Mouse (Mus musculus) heart, adult 11 months (tissue): Measurements from ENCODE around the gene Scarf2.
A peak's percentile ranks its signal among the peaks of the same experiment; 100 is the strongest.

Experiments
- DNase-seq: peaks from one replicate; pipeline ENCODE4 v3.0.0; 2022

Scarf2 gene

DNA sequence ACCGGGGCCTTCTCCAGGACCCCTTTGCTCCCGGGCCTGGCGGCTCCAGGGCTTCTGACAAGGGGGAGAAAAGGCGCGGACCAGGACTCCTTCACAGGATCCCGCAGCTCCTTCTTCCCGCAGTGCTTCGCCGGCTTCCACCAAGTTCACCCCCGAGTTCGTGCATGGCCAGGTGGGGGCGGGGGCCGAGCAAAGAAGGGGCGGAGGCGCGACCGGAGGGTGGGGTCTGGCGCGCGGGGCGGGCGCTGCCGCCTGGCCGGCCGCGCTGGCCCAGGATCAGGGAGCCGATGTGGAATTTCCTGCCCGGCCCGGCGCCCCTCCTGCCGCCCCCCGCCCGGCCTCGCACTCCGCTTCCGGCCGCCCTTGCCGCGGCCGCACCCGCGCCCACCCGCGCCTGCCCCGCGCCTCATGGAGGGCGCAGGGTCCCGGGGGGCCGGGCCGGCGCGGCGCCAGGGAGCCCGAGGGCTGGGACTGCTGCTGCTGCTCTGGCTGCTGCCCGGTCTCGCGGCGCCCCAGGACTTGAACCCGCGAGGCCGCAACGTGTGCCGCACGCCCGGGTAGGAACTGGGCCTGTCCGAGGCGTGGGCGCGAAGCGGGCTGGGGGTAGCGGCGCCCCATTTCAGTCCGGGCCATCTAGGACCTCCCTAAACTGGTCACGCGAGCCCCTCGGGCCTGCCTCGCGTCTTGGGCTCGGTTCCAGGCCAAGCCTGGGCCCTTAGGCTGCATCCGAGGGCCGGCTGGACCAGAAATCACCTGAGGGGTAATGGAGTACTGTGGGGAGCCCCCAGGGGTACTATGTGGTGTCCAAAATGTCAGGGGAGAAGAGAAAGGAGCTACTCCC is at the start of gene Scarf2:
Scarf2 (plus strand) TSS at position 312 of the 841 bp plus-strand sequence.
- DNase-seq: peak; percentile 97

DNA sequence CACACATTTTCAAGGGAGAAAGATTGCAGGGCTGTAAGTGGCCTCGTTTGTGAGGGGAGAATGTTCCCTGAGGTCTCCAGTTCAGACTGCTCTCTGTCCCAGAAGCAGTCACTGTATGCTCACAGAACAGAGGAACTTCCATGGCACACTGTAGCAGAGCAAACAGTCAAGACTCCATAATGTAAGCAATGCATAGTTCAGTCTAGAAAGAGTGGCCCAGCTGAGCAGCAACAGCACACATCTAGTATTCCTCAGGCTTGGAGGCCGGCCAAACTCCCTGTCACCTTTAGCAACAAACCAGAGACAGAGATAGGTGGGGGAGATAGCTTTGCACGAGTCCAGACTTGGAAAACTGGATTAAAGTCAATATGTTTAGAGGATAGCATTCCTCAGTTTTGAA is 44.1 kb upstream of the Scarf2 start:
- peak; percentile 68 for DNase-seq

DNA sequence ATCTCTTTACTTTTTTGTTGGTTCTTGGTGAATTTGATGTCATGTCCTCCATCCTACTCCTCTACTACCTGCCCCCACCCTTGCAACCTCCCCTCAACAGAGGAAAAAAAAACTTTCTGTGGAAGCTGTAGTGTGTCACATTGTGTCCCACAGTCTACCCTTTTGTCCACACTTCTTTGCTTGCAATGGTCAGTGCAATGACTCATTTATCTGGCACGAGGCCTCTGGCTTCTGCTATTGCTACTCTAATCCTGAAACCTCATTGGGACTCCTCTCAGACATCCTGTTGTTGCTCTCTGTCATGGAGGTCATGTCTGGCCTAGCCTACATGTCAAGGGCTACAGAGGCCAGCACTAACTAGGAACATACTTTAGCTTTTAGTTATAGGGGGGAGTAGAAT is 43.4 kb upstream of the Scarf2 start:
- peak; percentile 93 for DNase-seq

GRCm38 (mm10) chr16:17757756-17758155 is 39.3 kb upstream of the Scarf2 start:
- DNase-seq: peak; percentile 78

- peak; percentile 71 for DNase-seq
These were observed 38.2 kb upstream of the Scarf2 start for GRCm38 (mm10) chr16:17758902-17759301.

- DNase-seq: peak; percentile 99
These were observed 37.7 kb upstream of the Scarf2 start, which contains the start of gene Klhl22 for GRCm38 (mm10) chr16:17759344-17759773. TSS of gene Klhl22 (plus strand) at chr16:17759618.

DNA sequence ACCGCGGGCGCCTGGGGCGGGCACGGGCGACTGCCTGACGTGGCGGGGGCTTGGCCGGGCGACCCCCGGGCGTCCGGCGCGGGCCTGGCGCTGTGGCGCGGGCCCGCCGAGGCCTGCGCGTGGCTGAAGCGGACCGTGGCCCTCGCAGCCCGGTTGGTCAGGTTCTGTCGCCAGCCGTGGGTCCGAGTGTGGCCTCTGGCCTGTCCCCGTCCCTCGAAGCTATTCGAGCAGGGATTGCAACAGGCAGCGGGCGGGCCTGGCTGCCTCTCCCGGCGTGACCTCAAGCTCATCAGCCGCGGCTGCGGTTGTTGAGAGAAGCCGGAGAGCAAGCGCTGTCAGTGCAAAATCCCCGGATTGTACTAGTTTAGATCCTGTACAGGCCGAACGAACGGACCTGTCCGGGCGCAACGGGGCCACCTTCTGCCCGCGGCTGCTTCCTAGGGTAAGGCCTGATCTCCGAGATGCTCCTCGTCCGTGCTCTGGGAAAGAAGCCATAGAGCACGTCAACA is 37.2 kb upstream of the Scarf2 start:
- peak; percentile 94 for DNase-seq

- DNase-seq: peak; percentile 90
These were observed 36.4 kb upstream of the Scarf2 start for GRCm38 (mm10) chr16:17760657-17761056.

GRCm38 (mm10) chr16:17761074-17761473 is 36.0 kb upstream of the Scarf2 start:
- peak; percentile 74 for DNase-seq

DNA sequence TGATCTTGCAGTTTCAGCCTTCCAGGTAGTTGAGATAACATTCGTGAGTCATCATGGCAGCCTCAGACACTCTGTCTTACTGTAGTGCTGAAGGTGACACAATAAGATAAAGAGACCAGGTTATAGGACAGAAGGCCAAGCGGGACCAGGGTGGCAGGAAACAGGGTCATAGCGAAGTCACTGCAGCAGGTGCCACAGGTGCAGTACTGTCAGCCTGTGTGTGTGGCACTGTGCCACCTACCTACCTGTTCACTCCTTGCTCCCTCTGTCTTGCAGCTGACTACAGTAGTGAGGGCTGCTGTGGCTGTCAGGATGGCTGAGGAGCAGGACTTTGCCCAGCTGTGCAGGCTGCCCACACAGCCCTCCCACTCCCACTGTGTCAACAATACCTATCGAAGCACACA is 33.0 kb upstream of the Scarf2 start:
- DNase-seq: peak; percentile 70

DNA sequence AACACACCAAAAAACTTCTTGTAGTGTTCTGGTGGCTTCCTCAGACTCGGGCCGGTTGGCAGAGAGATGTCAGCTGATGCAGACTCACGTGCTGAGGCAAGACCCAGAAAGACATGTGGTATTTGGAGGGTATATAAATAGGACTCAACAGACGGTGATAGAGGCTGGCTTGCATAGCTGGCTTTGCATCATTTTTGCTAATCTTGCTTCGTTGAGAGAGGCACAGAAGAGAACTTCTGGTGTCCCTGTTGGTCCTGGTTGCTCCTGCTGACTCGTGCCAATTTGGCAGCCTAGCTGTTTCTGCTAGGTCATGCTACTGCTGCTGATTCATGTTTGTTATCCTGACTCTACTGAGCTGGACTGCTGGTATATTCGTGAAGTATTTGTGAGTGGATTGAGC is 28.2 kb upstream of the Scarf2 start:
- DNase-seq: peak; percentile 97

GRCm38 (mm10) chr16:17771117-17771865 is 25.8 kb upstream of the Scarf2 start:
- peak; percentile 90 for DNase-seq

DNA sequence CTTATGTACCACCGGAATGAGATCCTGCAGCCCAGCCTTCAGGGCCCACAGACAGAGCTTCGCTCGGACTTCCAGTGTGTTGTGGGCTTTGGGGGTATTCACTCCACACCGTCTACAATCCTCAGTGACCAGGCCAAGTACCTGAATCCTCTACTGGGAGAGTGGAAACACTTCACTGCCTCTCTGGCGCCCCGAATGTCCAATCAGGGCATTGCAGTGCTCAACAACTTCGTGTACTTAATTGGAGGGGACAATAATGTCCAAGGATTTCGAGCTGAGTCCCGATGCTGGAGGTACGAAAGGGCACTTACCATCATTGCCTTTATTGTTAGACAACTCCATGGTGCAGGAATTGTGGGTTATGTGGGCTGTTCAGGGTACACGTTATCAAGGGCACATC is 20.3 kb upstream of the Scarf2 start:
- peak; percentile 85 for DNase-seq

DNA sequence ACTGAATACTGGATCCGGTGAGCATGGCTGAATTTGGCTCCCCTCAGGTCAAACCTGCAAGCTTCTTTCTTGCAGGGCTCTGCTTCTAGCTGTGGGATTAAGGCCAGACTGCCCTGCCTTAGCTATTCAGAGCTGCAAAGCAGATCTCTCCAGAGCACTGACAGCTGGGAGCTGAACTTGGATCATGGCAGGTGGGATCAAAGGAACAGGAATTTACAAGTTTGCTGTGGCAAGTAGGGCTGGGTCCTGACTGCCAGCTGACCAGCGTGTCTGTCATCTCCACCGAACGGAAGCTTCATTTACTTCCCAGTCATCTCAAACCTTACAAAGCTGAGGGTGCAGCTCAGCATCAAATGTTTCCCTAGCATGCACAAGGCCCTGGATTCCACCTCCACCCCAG is 18.9 kb upstream of the Scarf2 start:
- DNase-seq: peak; percentile 79

DNA sequence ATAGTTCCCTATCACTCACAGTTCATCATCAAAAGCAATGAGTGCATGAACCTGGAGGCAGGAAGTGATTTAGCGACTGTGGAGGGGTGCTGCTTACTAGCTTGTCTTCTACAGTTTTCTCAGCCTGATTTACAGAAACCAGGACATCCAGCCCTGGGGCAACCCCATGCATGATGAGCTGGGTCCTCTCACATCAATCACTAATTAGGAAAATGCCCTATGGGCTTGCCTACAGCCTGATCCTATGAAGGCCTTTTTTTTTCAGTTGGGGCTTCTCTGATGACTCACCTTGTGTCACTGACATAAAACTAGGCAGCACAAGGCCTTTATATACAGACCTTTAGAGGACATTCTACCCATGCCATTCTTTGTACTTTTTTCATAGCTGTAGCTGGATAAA is 17.4 kb upstream of the Scarf2 start:
- DNase-seq: peak; percentile 61

DNA sequence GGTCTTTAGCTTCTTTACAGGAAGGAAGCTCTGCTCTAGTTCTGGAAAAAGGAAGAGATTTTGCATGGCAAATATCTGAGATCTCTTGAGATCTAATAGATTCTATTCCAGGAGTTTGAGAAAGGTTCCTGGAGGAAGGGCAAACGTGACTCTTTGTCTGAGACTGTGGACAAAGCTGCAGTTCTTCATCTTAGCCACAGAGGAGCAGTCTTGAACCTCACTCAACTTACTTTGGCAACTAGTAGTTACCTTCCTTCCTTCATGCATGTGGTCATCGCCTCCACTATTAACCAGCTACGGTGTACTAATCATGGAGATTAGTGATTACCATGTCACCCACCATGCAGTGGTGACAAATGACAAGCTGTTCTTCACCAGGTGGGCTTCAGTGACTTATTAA is 11.7 kb upstream of the Scarf2 start:
- DNase-seq: peak; percentile 49

DNA sequence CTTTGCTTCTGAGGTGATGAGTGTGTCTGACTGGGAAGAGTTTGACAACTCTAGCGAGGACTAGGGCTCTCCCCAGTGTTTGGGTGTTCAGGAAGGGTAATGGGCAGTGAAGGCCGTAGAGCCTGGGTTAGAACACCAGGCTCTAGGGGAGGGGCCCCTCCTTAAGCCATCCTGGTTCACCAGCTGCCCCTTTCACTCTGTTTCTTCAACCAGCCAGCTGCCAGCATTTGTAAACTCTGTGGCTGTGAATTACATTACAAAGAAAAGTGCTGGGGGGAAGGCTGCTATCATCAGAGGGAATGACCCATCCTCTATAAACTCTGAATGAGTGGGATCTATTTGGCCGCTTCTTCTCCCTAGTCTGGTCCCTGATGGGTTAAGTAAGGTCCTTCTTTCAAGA is 4.4 kb upstream of the Scarf2 start:
- DNase-seq: no peak

- peak; percentile 90 for DNase-seq
These were observed 3.0 kb upstream of the Scarf2 start for GRCm38 (mm10) chr16:17794047-17794446.

DNA sequence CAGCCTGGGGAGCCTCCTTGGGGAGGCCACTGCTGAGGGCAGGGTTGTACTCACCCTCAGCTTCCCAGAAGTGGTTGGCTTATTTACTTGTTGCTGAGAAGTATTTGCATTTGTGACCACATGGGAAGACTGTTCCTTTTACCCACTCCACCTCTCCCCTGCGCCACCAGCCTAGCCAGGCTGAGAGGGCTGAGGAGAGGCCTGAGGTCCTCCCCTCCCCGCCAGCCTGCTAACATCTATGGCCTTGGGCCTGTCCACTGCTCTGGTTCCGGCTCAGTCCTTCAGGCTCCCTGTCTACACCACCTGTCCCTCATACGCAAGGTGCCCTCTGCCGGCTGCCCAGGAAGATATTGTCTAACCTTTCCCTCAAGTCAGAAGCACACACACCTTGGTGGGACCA is 1.4 kb upstream of the Scarf2 start:
- DNase-seq: peak; percentile 86

GRCm38 (mm10) chr16:17796519-17796918 is 563 bp upstream of the Scarf2 start:
- DNase-seq: no peak

DNA sequence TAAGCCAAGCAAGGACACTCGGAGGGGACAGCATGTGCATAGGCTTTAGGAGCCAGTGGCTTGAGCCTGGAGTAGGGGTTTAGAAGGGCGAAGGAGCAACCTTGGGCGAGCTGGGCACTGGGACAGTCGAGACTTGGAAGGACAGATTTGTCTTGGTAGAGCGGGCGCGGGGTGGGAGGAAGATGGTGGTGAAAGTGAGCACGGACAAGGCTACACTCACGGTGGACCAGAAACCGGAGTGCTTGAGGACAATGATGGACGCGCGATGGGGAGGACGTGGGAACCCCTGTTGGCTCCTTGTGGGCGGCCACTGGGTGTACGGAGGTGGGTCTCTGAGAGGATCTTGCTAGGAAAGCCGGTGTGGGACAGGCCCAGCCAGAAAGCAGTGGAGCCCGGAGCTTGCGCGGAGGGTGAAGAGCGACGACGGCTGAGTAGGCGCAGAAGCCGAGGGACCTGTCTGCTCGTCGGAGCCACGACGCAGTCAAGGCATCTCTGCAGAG is 780 bp downstream of the Scarf2 start:
- peak; percentile 94 for DNase-seq

- peak; percentile 98 for DNase-seq
These were observed 1.5 kb downstream of the Scarf2 start for GRCm38 (mm10) chr16:17798321-17799180.

GRCm38 (mm10) chr16:17799584-17799983 is 2.5 kb downstream of the Scarf2 start:
- DNase-seq: no peak
